Mouse (Mus musculus) embryonic facial prominence, embryonic 12.5 days (tissue): ENCODE measurements at regions not wholly inside any gene's neighbourhood (a gene's known extent, or its start where the extent isn't known, plus 50 kb on each side); places are given as distances from the start of the nearest gene placed in this dataset.

Experiments used
- ATAC-seq: fragments of 200-750 bp; cut with Nextera tagmentation; 2 replicates; pipeline ENCODE4 v1.8.0; 2017; ENCODE audit not compliant: insufficient number of reproducible peaks, insufficient read depth, low FRiP score, low TSS enrichment
- H3K27ac ChIP-seq: fragments of 300-500 bp; sonication (generic); 2 replicates; pipeline ENCODE4 v1.5.1; 2016; ENCODE audit warnings: mild to moderate bottlenecking
- H3K27me3 ChIP-seq: fragments of 300-500 bp; sonication (generic); 2 replicates; pipeline ENCODE4 v1.6.1; 2016; ENCODE audit warnings: mild to moderate bottlenecking, moderate library complexity
- H3K36me3 ChIP-seq: fragments of 300-500 bp; sonication (generic); 2 replicates; pipeline ENCODE4 v1.6.1; 2016; ENCODE audit warnings: mild to moderate bottlenecking
- H3K4me1 ChIP-seq: fragments of 300-500 bp; sonication (generic); 2 replicates; pipeline ENCODE4 v1.6.1; 2016
- H3K4me2 ChIP-seq: fragments of 300-500 bp; sonication (generic); replicated peaks from 2 replicates; pipeline ENCODE4 v1.6.1; 2016; ENCODE audit warnings: mild to moderate bottlenecking, moderate library complexity
- H3K4me3 ChIP-seq: fragments of 300-500 bp; sonication (generic); 2 replicates; pipeline ENCODE4 v1.5.1; 2016; ENCODE audit warnings: mild to moderate bottlenecking
- H3K9ac ChIP-seq: fragments of 300-500 bp; sonication (generic); 2 replicates; pipeline ENCODE4 v1.6.1; 2016; ENCODE audit warnings: mild to moderate bottlenecking, moderate library complexity
- H3K9me3 ChIP-seq: fragments of 300-500 bp; sonication (generic); 2 replicates; pipeline ENCODE4 v1.6.1; 2016; ENCODE audit warnings: mild to moderate bottlenecking, moderate library complexity
- WGBS: fragments of 180-500 bp; shearing (Covaris S2); methylation state at CpG from one replicate; pipeline ENCODE4 v1.1.7; 2016; 5-methylcytosine and 5-hydroxymethylcytosine counted together

GRCm38 (mm10) chr13:37513905-37514607 is 169.0 kb downstream of the Ly86 start:
- peak; percentile 69 for ATAC-seq
- Histone ChIP-seq H3K36me3 (no peaks in the 10 kb centered on the region), H3K4me2 (peak overlapping the region; percentile 41), H3K9me3 (no peaks in the 10 kb centered on the region), H3K4me3 (no peak overlapping the region), H3K4me1 (peaks cover 25% of the 10 kb centered on the region), H3K9ac (0 out of 2 replicates have a peak overlapping the region, but pooled peaks have one; percentile 15), H3K27me3 (no peaks in the 10 kb centered on the region), H3K27ac (peak overlapping the region; percentile 77)
- 7% methylated on average over 23 of the region's 23 CpGs for WGBS

GRCm38 (mm10) chr13:37514641-37515305 is 169.8 kb downstream of the Ly86 start:
- Histone ChIP-seq H3K4me1 (peaks cover 19% of the 10 kb centered on the region; the same call in 1 of the 2 replicates), H3K27me3 (no peaks in the 10 kb centered on the region), H3K4me2 (peak overlapping the region; percentile 41), H3K36me3 (no peaks in the 10 kb centered on the region), H3K27ac (peak overlapping the region; percentile 77), H3K9ac (no peak overlapping the region), H3K4me3 (no peak overlapping the region), H3K9me3 (no peaks in the 10 kb centered on the region)
- no peak for ATAC-seq
- WGBS: 68% methylated on average over 12 of the region's 12 CpGs

GRCm38 (mm10) chr13:37517055-37517807 is 172.2 kb downstream of the Ly86 start:
- Histone ChIP-seq H3K9ac (no peak overlapping the region), H3K27me3 (no peaks in the 10 kb centered on the region), H3K4me2 (no peak overlapping the region), H3K4me1 (peaks cover 19% of the 10 kb centered on the region; the same call in 1 of the 2 replicates), H3K4me3 (no peak overlapping the region), H3K27ac (no peak overlapping the region; the same call in 1 of the 2 replicates), H3K36me3 (no peaks in the 10 kb centered on the region), H3K9me3 (no peaks in the 10 kb centered on the region)
- 44% methylated on average over 14 of the region's 14 CpGs for WGBS
- ATAC-seq: no peak

DNA sequence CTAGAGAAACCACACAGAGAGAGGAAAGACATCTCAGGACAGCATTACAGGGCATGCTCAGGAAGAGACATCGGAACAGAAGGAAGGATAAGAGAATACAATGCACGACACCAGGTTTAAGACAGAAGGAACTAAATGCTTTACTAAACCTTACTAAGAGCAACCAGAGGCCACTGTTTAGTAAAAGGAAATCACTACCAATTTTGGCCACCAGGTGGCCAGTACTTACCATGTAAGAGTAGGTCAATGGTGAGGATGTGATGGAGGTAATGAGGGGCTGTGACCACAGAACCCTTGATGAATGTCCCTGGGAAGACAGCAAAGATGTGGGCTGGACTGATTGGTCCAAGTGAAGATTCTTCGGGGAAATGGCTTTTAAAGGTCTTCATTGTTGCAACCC is 174.9 kb downstream of the Ly86 start:
- Histone ChIP-seq H3K4me3 (no peak overlapping the region), H3K27me3 (no peaks in the 10 kb centered on the region), H3K27ac (no peak overlapping the region), H3K4me2 (no peak overlapping the region), H3K9ac (no peak overlapping the region), H3K9me3 (no peaks in the 10 kb centered on the region), H3K4me1 (peaks cover 5% of the 10 kb centered on the region; the same call in 1 of the 2 replicates), H3K36me3 (no peaks in the 10 kb centered on the region)
- 73% methylated on average over 3 of the region's 3 CpGs for WGBS
- no peak for ATAC-seq

GRCm38 (mm10) chr13:37525097-37525726 is 180.2 kb downstream of the Ly86 start:
- Histone ChIP-seq H3K9me3 (no peaks in the 10 kb centered on the region), H3K27me3 (no peaks in the 10 kb centered on the region), H3K27ac (no peak overlapping the region), H3K4me2 (no peak overlapping the region), H3K9ac (no peak overlapping the region), H3K4me1 (peaks cover 17% of the 10 kb centered on the region), H3K36me3 (no peaks in the 10 kb centered on the region), H3K4me3 (no peak overlapping the region)
- no peak for ATAC-seq
- WGBS: 88% methylated on average over 15 of the region's 15 CpGs

- no peaks in the 10 kb centered on the region for H3K9me3 ChIP-seq
- peaks cover 17% of the 10 kb centered on the region for H3K4me1 ChIP-seq
- H3K27ac ChIP-seq: no peak overlapping the region
- H3K36me3 ChIP-seq: no peaks in the 10 kb centered on the region
- 80% methylated on average over 8 of the region's 8 CpGs for WGBS
- no peak for ATAC-seq
- no peak overlapping the region for H3K9ac ChIP-seq
- no peak overlapping the region for H3K4me3 ChIP-seq
- no peak overlapping the region for H3K4me2 ChIP-seq
- H3K27me3 ChIP-seq: no peaks in the 10 kb centered on the region
Observed at GRCm38 (mm10) chr13:37526102-37526501, 181.1 kb downstream of the Ly86 start.

GRCm38 (mm10) chr13:37528380-37528779 is 183.4 kb downstream of the Ly86 start:
- H3K4me2 ChIP-seq: no peak overlapping the region
- 16% methylated on average over 9 of the region's 9 CpGs for WGBS
- no peak overlapping the region for H3K9ac ChIP-seq
- H3K9me3 ChIP-seq: no peaks in the 10 kb centered on the region
- H3K36me3 ChIP-seq: no peaks in the 10 kb centered on the region
- H3K4me1 ChIP-seq: peaks cover 27% of the 10 kb centered on the region
- H3K27ac ChIP-seq: no peak overlapping the region
- ATAC-seq: no peak
- H3K4me3 ChIP-seq: no peak overlapping the region
- H3K27me3 ChIP-seq: no peaks in the 10 kb centered on the region

GRCm38 (mm10) chr13:37528876-37529275 is 183.9 kb downstream of the Ly86 start:
- Histone ChIP-seq H3K27ac (no peak overlapping the region), H3K36me3 (no peaks in the 10 kb centered on the region), H3K4me1 (peaks cover 27% of the 10 kb centered on the region), H3K9me3 (no peaks in the 10 kb centered on the region), H3K4me3 (no peak overlapping the region), H3K4me2 (no peak overlapping the region), H3K9ac (no peak overlapping the region), H3K27me3 (no peaks in the 10 kb centered on the region)
- no peak for ATAC-seq
- 47% methylated on average over 7 of the region's 7 CpGs for WGBS

DNA sequence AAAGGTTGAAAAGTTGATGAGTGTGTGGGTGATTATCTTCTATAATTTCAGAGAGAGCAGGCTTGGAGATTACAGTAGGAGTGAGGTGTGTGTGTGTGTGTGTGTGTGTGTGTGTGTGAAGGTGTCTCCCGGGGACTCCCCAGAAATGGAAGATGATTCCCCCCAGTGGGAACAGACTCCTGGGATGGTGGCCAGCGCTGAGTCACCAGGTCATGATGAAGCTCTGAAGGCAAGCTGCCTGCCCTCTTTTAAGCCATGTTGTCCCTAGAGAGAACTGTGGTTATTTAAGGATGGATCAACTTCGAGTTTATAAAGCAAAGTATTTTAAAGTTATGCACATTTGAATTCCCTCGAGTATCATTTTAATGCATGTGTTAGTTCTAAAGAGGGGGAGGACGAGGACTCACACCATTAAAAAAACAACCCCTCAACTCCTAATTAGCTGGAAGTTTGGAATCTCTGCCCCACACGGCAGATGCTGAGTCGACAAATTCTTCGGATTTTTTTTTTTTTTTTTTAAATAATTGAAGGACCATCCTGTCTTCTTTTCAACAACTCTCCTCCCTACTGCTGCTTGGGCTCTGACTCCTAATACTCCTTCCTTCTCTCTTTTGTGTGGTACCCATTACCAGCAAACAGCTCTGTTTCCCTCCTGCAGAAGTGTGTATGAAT is 186.6 kb downstream of the Ly86 start:
- WGBS: 50% methylated on average over 8 of the region's 8 CpGs
- no peak overlapping the region for H3K27ac ChIP-seq
- no peaks in the 10 kb centered on the region for H3K27me3 ChIP-seq
- no peak for ATAC-seq
- no peak overlapping the region for H3K9ac ChIP-seq
- no peak overlapping the region for H3K4me3 ChIP-seq
- H3K36me3 ChIP-seq: no peaks in the 10 kb centered on the region
- peaks cover 27% of the 10 kb centered on the region for H3K4me1 ChIP-seq
- no peaks in the 10 kb centered on the region for H3K9me3 ChIP-seq
- H3K4me2 ChIP-seq: no peak overlapping the region

- no peaks in the 10 kb centered on the region for H3K36me3 ChIP-seq
- 0 out of 2 replicates have a peak, but pooled peaks have one; percentile 52 for ATAC-seq
- WGBS: 78% methylated on average over 7 of the region's 7 CpGs
Observed at GRCm38 (mm10) chr13:37532596-37533170, 187.7 kb downstream of the Ly86 start.

DNA sequence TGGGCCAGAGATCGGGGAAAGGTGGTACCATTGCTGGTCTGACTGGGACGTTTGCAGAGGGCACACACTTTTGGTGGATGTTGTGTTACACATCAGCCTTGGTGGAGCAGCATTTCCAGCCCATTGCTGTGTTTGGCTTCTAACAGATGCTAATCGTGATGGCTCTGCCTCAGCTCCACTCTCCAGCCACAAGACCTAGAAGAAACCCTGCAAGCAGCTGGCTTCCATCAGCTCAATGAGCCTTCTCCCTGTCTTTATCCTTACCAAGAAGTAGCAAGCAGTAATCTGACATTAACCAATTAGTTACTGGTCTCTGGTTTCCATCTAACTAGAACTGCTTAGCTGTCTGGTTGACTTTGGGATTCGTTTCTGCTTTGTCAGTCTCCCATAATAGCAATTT is 188.8 kb downstream of the Ly86 start:
- H3K4me3 ChIP-seq: no peak overlapping the region
- H3K36me3 ChIP-seq: no peaks in the 10 kb centered on the region
- no peak overlapping the region for H3K27ac ChIP-seq
- WGBS: 58% methylated on average over 4 of the region's 4 CpGs
- peaks cover 11% of the 10 kb centered on the region for H3K4me1 ChIP-seq
- no peak for ATAC-seq
- no peaks in the 10 kb centered on the region for H3K27me3 ChIP-seq
- H3K4me2 ChIP-seq: no peak overlapping the region
- H3K9me3 ChIP-seq: no peaks in the 10 kb centered on the region
- no peak overlapping the region for H3K9ac ChIP-seq

More at GRCm38 (mm10) chr13:37532596-37533170, 187.7 kb downstream of the Ly86 start:
- Histone ChIP-seq H3K27ac (no peak overlapping the region), H3K4me3 (no peak overlapping the region), H3K9me3 (no peaks in the 10 kb centered on the region), H3K9ac (no peak overlapping the region), H3K4me2 (no peak overlapping the region), H3K27me3 (no peaks in the 10 kb centered on the region), H3K4me1 (peaks cover 22% of the 10 kb centered on the region)
